Mouse (Mus musculus) stomach, postnatal 0 days (tissue): ENCODE measurements at regions not wholly inside any gene's neighbourhood (a gene's known extent, or its start where the extent isn't known, plus 50 kb on each side); places are given as distances from the start of the nearest gene placed in this dataset.

Experiments
- CTCF ChIP-seq: IDR thresholded peaks from 2 replicates; pipeline ENCODE4 v1.5.1; 2016; ENCODE audit warnings: antibody characterized with exemption, low read depth, mild to moderate bottlenecking, moderate library complexity
- EP300 ChIP-seq: optimal IDR thresholded peaks from 2 replicates; pipeline ENCODE3; 2016; ENCODE audit warnings: antibody characterized with exemption

- TF ChIP-seq CTCF: no peak
- TF ChIP-seq EP300: no peak
Observed at GRCm38 (mm10) chr1:151125028-151125659, 57.2 kb upstream of the Gm47985 start.
